Mouse (Mus musculus) left cerebral cortex, postnatal 25 days (tissue): ENCODE measurements around the gene Itga4. TPM values are rescaled to one million over a fixed set of nuclear protein-coding genes. Genes with fewer than 3 reads are reported as not detected.

Source experiments
- DNase-seq, 2 experiments: peaks; one replicate each; pipeline ENCODE4 v3.0.0; 2022; ENCODE audit warnings: low spot score in 2 of 2, mixed read lengths in 1 of 2
- intact Hi-C: fragments of 180-260 bp; cut with DNase I; formaldehyde crosslinking; loops from one replicate; pipeline ENCODE4 v1.15.1; 2025
- total RNA-seq, 2 experiments: library from RNA; stranded (reverse); gene quantifications; 2 replicates each; pipeline ENCODE4 v1.2.3; 2021

Itga4 gene
- total RNA-seq, 2 experiments from 2014 or later: 12.1 to 12.2 TPM

- no peak for DNase-seq
- intact Hi-C loops: loop anchor here (10.0 kb wide), 1 partner anchor 1213 kb away; no protein-coding TSS in a partner anchor
Measured at GRCm38 (mm10) chr2:79257411-79257810, 2.2 kb downstream of the Itga4 start.

DNA sequence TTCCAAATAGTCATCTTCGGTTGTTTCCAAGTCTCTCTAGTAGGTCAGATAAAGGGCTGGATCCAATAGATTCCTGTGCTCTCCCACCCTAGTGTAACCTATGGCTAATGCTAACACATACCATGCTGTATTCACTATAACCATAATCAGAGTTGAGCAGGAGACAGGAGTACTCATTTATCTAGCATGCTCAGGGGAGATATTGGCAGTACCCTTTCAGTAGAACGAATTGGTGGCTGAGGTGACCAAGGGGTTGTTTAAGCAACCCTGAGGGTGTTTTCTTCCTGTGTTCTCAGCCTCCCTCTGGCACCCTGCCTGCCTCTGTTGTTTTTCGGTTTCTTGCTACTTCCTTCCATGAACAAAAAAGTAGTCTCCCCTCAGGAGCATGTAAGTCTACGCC is 4.1 kb downstream of the Itga4 start:
- no peak for DNase-seq
- intact Hi-C loops: loop anchor here (10.0 kb wide), 1 partner anchor 1215 kb away; no protein-coding TSS in a partner anchor

GRCm38 (mm10) chr2:79265665-79266064 is 10.4 kb downstream of the Itga4 start:
- peak; percentile 32 to 57 for DNase-seq
- intact Hi-C loops: loop anchor here (2.0 to 5.0 kb wide), 2 partner anchors 232 to 307 kb away; no protein-coding TSS in a partner anchor

DNA sequence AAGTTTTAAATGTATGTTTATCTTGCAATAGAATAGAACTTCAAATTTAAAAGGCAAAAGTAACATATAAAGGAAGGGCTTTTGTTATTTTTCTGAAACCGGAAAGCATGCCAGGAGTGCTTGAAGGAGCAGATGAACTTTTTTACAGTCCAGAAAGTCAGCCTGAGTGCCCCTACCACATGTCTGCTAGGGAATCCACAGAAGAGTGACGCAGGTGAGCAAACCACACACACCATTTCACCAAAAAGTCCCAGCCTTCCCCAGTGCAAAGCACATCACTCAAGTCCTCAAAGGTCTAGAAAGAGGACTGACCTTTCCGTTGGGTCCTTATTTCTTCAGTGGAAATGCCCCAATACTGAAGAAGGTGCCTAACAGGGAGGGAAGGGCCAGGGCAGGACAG is 11.3 kb downstream of the Itga4 start:
- no peak for DNase-seq
- intact Hi-C loops: loop anchor here (5.0 kb wide), 1 partner anchor 231 kb away; no protein-coding TSS in a partner anchor

GRCm38 (mm10) chr2:79267181-79267580 is 12.0 kb downstream of the Itga4 start:
- no peak for DNase-seq
- intact Hi-C loops: loop anchor here (5.0 kb wide), 1 partner anchor 230 kb away; no protein-coding TSS in a partner anchor

DNA sequence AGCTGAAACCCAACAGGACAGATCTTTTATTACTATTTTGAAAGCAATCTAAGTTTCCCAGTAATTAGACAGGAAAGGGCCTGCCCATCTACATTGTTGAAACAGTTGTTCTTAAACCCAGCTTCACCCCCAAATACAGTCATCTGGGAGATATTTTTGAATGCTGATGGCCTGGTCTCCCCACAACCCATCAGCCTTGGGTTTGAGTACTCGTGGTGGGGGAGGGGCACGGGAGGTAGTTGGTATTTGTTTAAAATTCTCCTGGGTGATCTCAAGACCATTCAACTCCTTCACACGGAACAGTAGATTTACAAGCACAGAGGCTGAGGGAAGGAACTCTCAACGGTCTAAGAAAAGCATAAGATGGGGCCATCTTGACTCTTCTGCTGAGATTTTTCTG is 13.6 kb downstream of the Itga4 start:
- DNase-seq: no peak
- intact Hi-C loops: loop anchor here (5.0 kb wide), 1 partner anchor 228 kb away; no protein-coding TSS in a partner anchor

DNA sequence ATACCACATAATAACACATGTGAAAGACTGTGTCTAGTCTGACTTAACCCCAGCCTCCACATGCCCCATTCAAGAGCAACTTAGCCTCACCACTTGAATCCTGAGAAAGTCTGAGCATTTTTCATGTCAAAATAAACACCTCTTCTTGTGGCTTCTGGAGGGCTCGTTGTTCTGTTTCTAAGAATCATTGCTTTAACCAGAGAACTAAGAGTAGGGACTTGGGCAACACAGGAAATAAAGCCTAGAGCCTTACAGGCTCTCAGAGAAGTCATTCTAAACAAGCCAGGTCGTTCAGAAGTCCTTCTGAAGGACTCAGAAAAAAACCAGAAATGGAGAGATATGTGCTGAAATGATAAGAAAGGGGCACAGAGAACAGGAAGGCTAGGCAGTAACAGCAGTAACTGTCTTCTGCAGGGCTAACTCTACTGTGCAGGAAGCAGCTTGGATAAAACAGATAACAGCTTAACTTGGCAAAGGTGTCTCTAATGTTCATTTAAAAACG is 14.9 kb downstream of the Itga4 start:
- intact Hi-C loops: no loop called here

GRCm38 (mm10) chr2:79271838-79272237 is 16.6 kb downstream of the Itga4 start:
- intact Hi-C loops: no loop called here
- DNase-seq: no peak

More for the DNA sequence above, 14.9 kb downstream of the Itga4 start:
- no peak for DNase-seq

DNA sequence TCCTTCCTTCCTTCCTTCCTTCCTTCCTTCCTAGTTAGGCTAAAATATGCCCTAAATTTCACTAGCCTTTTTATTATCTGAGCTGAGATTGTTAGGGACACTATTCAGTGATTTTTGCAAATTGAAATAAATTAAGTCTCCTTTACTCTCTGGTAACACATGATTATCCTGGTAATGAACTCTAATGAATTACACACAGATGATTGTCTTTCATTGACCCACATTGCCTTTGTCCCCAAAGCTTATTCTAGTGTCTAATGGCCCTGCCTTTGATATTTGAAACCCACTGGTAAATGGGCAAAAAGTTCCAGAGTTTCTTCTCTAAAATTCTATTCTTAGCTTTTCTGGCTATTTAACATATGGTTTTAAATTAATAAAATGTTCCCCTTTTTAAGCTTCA is 23.4 kb downstream of the Itga4 start:
- intact Hi-C loops: no loop called here

GRCm38 (mm10) chr2:79284206-79284605 is 29.0 kb downstream of the Itga4 start:
- intact Hi-C loops: no loop called here
- no peak for DNase-seq

More for the DNA sequence above, 23.4 kb downstream of the Itga4 start:
- no peak for DNase-seq

DNA sequence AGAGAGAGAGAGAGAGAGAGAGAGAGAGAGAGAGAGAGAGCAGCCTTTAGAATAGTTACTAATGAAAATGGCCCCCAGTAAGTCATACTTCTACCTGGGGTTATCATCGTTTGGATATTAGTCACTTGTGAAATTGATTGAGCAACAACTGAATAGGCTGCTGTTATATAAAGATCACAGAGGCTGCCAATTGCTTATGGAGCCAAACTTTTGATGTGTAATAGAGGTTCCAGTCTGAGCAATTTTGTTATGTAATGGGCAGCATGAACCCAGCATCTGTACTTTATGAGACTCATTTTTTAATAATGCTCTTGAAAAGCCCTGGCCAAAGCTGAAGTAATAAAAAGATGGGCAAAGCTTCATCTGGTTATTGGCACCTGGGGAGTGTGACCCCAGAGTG is 34.9 kb downstream of the Itga4 start:
- no peak for DNase-seq
- intact Hi-C loops: no loop called here

GRCm38 (mm10) chr2:79291922-79292321 is 36.7 kb downstream of the Itga4 start:
- no peak for DNase-seq
- intact Hi-C loops: no loop called here

- intact Hi-C loops: no loop called here
- peak in 1 of 2 experiments; percentile 38 for DNase-seq
Measured at GRCm38 (mm10) chr2:79292431-79292830, 37.2 kb downstream of the Itga4 start.

DNA sequence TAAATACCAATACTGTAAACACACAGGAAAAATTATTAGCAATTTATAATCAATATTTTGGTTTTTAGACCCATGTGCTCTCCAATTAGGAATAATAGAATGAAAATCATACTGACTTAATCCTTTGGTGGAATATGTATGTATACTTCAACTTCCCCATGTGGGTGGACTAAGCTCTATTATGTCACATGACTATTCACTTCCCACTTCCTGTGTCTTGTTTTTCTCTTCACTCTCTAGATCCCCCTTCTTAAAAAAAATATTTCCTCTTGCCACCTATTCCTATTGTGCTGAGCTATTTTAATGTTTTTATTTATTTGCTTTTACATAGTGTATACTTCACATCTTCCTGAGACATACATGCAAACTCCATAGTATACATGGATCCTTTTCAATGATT is 47.2 kb downstream of the Itga4 start:
- intact Hi-C loops: no loop called here
- DNase-seq: no peak

- DNase-seq: peak; percentile 27 to 89
- intact Hi-C loops: no loop called here
Measured at GRCm38 (mm10) chr2:79307549-79307948, 52.3 kb downstream of the Itga4 start.

DNA sequence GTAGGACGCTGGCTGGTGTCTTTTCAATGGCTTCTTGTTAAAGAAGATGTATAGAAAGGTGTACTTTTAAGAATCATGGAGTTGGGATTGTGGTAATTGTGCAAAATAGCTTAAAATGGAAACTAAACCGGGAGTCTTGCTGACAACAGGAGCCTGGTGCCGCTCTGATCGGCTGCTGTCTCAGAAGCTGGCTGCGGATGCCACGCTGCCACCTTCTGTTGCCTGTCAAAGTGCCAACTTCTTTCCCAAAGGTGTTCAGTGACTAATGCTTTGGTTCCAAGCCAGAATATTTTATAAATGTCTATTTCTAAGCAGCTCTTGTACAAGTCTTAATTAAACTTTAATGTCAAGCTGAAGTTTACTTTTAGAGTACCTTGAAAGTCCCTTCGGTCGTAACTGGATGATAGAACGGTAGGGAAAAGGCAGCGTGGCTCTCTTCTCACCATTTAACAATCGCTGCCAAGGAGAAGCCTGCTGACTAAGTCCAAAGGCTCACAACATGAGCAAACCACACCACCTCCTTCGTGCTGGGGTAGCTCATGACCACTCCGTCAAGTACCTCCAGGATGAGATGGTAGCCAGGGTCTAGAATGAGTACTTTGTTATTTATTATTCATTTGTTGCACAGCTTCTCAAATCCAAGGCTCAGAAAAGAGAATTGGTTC is 54.4 kb downstream of the Itga4 start:
- DNase-seq: peak; percentile 42 to 64
- intact Hi-C loops: loop anchor here (1.0 to 2.0 kb wide), 2 partner anchors 45 to 146 kb away; no protein-coding TSS in a partner anchor

- intact Hi-C loops: no loop called here
- DNase-seq: no peak
Measured at GRCm38 (mm10) chr2:79312499-79312898, 57.3 kb downstream of the Itga4 start.

DNA sequence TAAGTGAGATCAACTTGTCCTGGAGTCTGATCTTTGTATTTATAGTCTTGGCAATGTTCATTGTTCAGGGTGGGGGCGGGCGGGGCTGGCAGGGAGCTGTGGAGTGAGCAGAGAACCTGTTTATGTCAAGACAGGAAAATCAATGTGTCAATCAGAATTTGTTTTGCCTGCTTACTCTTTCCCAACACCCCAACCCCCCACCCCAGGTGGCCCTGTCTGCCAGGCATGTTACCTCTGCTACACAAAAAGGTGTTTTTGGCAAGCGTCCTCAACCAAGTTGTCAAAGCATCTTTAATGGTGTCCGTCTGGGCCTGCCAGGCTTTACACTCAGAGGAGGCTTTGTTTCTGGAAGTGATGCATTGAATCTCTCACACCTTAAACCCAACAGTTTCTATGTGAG is 59.9 kb downstream of the Itga4 start:
- intact Hi-C loops: no loop called here

DNA sequence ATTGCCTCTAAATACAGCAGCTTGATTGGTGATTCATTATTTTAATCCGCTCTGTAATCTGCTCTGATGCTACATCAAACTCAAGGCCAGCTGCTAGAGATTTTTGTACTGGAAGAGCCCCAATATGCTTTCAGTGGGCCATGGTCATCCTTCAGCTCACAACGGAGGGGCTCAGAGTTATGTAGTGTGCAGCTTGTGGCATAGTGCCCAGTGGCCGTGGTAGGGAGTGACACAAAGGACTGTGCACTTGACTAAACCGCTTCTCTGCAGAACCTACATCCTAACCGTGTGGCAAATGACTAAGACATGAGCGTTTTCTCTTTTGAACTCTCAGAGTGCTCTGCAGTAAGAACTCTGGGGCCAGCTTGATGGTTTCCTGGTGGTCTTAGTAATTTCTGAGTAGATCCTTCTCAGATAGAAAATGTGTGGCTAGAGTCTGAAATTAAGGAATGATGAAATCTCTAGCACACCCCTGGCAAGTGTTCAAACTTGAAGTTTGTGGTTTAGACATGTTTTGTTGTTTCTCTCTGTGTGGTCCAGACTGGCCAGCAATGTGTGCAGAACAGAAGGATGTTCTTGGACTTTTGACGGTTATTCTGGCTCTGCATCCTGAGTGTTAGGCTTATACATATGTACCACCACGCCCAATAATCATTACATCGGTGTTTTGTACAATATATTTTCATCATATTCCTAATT is 61.1 kb downstream of the Itga4 start:
- intact Hi-C loops: no loop called here
- DNase-seq: no peak

More for the DNA sequence above, 59.9 kb downstream of the Itga4 start:
- DNase-seq: no peak

DNA sequence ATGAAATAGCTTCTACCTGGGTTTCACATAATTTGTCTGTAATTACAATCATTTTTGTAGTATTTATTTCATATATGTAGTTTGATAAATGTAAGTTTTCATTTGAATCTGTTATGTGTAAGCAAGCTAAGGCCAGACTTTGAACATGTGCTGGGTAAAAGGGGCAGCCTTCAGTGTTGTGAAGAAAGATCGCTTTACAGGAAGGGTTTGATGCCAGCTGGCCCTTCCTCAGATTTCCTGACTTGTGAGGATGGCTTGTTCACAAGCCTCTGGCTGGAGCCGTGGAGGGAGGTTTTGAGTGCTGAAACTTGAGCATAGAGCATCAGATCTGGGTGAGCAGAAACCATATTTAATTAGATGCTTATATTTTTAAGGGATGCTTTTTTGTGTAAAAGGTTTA is 72.9 kb downstream of the Itga4 start:
- no peak for DNase-seq
- intact Hi-C loops: no loop called here

DNA sequence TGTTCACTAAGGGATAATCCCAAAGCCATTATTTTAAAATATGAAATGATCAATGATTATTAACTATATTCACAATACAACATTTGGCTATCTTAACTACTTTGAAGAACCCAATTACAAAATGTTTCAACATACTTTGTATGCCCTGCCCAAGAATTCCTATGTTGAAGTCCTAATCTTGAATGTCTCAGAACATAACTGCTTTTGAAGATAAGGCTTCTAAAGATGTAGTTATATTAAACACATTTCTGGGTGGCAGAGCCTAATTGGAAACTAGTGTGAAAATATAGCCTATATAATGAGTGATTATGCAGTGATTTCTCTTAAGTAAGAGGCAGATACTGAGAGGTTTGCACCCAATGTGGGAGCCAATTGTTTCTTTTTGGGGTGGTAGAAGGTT is 79.4 kb downstream of the Itga4 start:
- intact Hi-C loops: no loop called here
- DNase-seq: no peak
